Mouse (Mus musculus) E14TG2a.4 (cell line): Measurements from ENCODE around the gene Trpm3.

Source experiments
- CTCF ChIP-seq: conservative IDR thresholded peaks from 2 replicates; pipeline ENCODE4 v1.5.1; 2014; ENCODE audit warnings: low read length
- NANOG ChIP-seq: IDR thresholded peaks from 2 replicates; pipeline ENCODE4 v1.6.1; 2014; ENCODE audit warnings: borderline replicate concordance, low read length, mixed read lengths
- POU5F1 ChIP-seq: IDR thresholded peaks from 2 replicates; pipeline ENCODE4 v1.6.1; 2014; ENCODE audit warnings: low read length, borderline replicate concordance

GRCm38 (mm10) chr19:22916643-22917344 is 777.9 kb downstream of the Trpm3 start:
- TF ChIP-seq CTCF (no peak), POU5F1 (no peak), NANOG (no peak)
